Mouse (Mus musculus): ENCODE results near the gene Map3k4. TPM values are rescaled to one million over a fixed set of nuclear protein-coding genes. Genes with fewer than 3 reads are reported as not detected.
"Not testable (repeated sequence)": the region's sequence is repeated elsewhere in the genome, so short reads cannot be mapped to it uniquely, and the experiment has no call there.

Map3k4 gene
- polyA plus RNA-seq, 1 experiment from 2014 or later: 29.2 TPM

GRCm38 (mm10) chr17:12290735-12291134, 27.9 kb downstream of the Map3k4 start:
- Histone ChIP-seq H3K27ac (ENCODE audit: low read depth, low read length) (peak overlapping the region; percentile 29; the same call in 1 of the 2 replicates), H3K4me1 (ENCODE audit: control insufficient read depth, insufficient read depth, low read length) (peaks cover 23% of the 10 kb centered on the region), H3K27me3 (replicated peaks; ENCODE audit: control insufficient read depth, insufficient read depth, low read length) (no peaks in the 10 kb centered on the region), H3K4me3 (ENCODE audit: low read depth, low read length) (no peak overlapping the region), H3K4me2 (ENCODE audit: low read length) (no peak overlapping the region), H3K9ac (ENCODE audit: low read length) (no peak overlapping the region; the same call in 1 of the 2 replicates), H3K36me3 (ENCODE audit: control insufficient read depth, insufficient read depth, low read length) (no peaks in the 10 kb centered on the region), H3K9me3 (replicated peaks; ENCODE audit: control insufficient read depth, low read length) (no peaks in the 10 kb centered on the region)
- DNase-seq (ENCODE audit: low spot score) (peak; percentile 91), ATAC-seq (peak; percentile 97)
- WGBS: 23% methylated on average over 10 of the region's 10 CpGs

- H3K4me1 ChIP-seq (ENCODE audit: control insufficient read depth, insufficient read depth, low read length): peaks cover 23% of the 10 kb centered on the region
- H3K4me2 ChIP-seq (ENCODE audit: low read length); H3K36me3 ChIP-seq (ENCODE audit: control insufficient read depth, insufficient read depth, low read length); H3K27me3 ChIP-seq (replicated peaks; ENCODE audit: control insufficient read depth, insufficient read depth, low read length); H3K27ac ChIP-seq (ENCODE audit: low read depth, low read length); ATAC-seq; H3K9ac ChIP-seq (ENCODE audit: low read length); H3K4me3 ChIP-seq (ENCODE audit: low read depth, low read length); DNase-seq (ENCODE audit: low spot score); H3K9me3 ChIP-seq (replicated peaks; ENCODE audit: control insufficient read depth, low read length): not testable (repeated sequence)
- whole genome bisulfite sequencing: 82% methylated on average over 1 of the region's 1 CpGs
These were observed 28.8 kb downstream of the Map3k4 start for GRCm38 (mm10) chr17:12289836-12290235.

- no peaks in the 10 kb centered on the region for H3K27me3 ChIP-seq (replicated peaks; ENCODE audit: control insufficient read depth, insufficient read depth, low read length)
- no peak overlapping the region for H3K9ac ChIP-seq (ENCODE audit: low read length)
- WGBS: 93% methylated on average over 4 of the region's 4 CpGs
- no peak overlapping the region for H3K27ac ChIP-seq (ENCODE audit: low read depth, low read length)
- H3K36me3 ChIP-seq (ENCODE audit: control insufficient read depth, insufficient read depth, low read length): no peaks in the 10 kb centered on the region
- no peaks in the 10 kb centered on the region for H3K9me3 ChIP-seq (replicated peaks; ENCODE audit: control insufficient read depth, low read length)
- no peak for DNase-seq (ENCODE audit: low spot score)
- H3K4me1 ChIP-seq (ENCODE audit: control insufficient read depth, insufficient read depth, low read length): peaks cover 23% of the 10 kb centered on the region
- no peak overlapping the region for H3K4me3 ChIP-seq (ENCODE audit: low read depth, low read length)
- no peak overlapping the region for H3K4me2 ChIP-seq (ENCODE audit: low read length)
- no peak for ATAC-seq
These were observed 29.7 kb downstream of the Map3k4 start for GRCm38 (mm10) chr17:12288871-12289270.

GRCm38 (mm10) chr17:12279810-12280209, 38.8 kb downstream of the Map3k4 start:
- Histone ChIP-seq H3K27me3 (replicated peaks; ENCODE audit: control insufficient read depth, insufficient read depth, low read length) (no peaks in the 10 kb centered on the region), H3K4me3 (ENCODE audit: low read depth, low read length) (no peak overlapping the region), H3K4me2 (ENCODE audit: low read length) (no peak overlapping the region), H3K36me3 (ENCODE audit: control insufficient read depth, insufficient read depth, low read length) (peaks cover 26% of the 10 kb centered on the region), H3K9ac (ENCODE audit: low read length) (no peak overlapping the region), H3K9me3 (replicated peaks; ENCODE audit: control insufficient read depth, low read length) (no peaks in the 10 kb centered on the region), H3K27ac (ENCODE audit: low read depth, low read length) (no peak overlapping the region), H3K4me1 (ENCODE audit: control insufficient read depth, insufficient read depth, low read length) (no peaks in the 10 kb centered on the region)
- ATAC-seq (no peak), DNase-seq (ENCODE audit: low spot score) (no peak)
- 93% methylated on average over 10 of the region's 10 CpGs for WGBS

GRCm38 (mm10) chr17:12278073-12278472, 40.5 kb downstream of the Map3k4 start:
- Histone ChIP-seq H3K27me3 (replicated peaks; ENCODE audit: control insufficient read depth, insufficient read depth, low read length) (no peaks in the 10 kb centered on the region), H3K4me3 (ENCODE audit: low read depth, low read length) (no peak overlapping the region), H3K9ac (ENCODE audit: low read length) (no peak overlapping the region), H3K36me3 (ENCODE audit: control insufficient read depth, insufficient read depth, low read length) (peaks cover 26% of the 10 kb centered on the region), H3K4me1 (ENCODE audit: control insufficient read depth, insufficient read depth, low read length) (no peaks in the 10 kb centered on the region), H3K4me2 (ENCODE audit: low read length) (no peak overlapping the region), H3K27ac (ENCODE audit: low read depth, low read length) (no peak overlapping the region), H3K9me3 (replicated peaks; ENCODE audit: control insufficient read depth, low read length) (no peaks in the 10 kb centered on the region)
- DNase-seq (ENCODE audit: low spot score) (no peak), ATAC-seq (no peak)
- 94% methylated on average over 5 of the region's 5 CpGs for WGBS

GRCm38 (mm10) chr17:12277297-12277696, 41.3 kb downstream of the Map3k4 start:
- Histone ChIP-seq H3K9ac (ENCODE audit: low read length) (no peak overlapping the region), H3K4me3 (ENCODE audit: low read depth, low read length) (no peak overlapping the region), H3K27ac (ENCODE audit: low read depth, low read length) (no peak overlapping the region), H3K4me1 (ENCODE audit: control insufficient read depth, insufficient read depth, low read length) (no peaks in the 10 kb centered on the region), H3K9me3 (replicated peaks; ENCODE audit: control insufficient read depth, low read length) (no peaks in the 10 kb centered on the region), H3K27me3 (replicated peaks; ENCODE audit: control insufficient read depth, insufficient read depth, low read length) (no peaks in the 10 kb centered on the region), H3K36me3 (ENCODE audit: control insufficient read depth, insufficient read depth, low read length) (peaks cover 26% of the 10 kb centered on the region), H3K4me2 (ENCODE audit: low read length) (no peak overlapping the region)
- DNase-seq (ENCODE audit: low spot score) (no peak), ATAC-seq (no peak)
- 90% methylated on average over 4 of the region's 4 CpGs for WGBS

GRCm38 (mm10) chr17:12276496-12277200, 41.9 kb downstream of the Map3k4 start:
- H3K27me3 ChIP-seq (replicated peaks; ENCODE audit: control insufficient read depth, insufficient read depth, low read length): no peaks in the 10 kb centered on the region
- DNase-seq (ENCODE audit: low spot score) (peak; percentile 22), ATAC-seq (no peak)
- 81% methylated on average over 11 of the region's 11 CpGs for WGBS
- H3K4me2 ChIP-seq (ENCODE audit: low read length): no peak overlapping the region
- no peaks in the 10 kb centered on the region for H3K9me3 ChIP-seq (replicated peaks; ENCODE audit: control insufficient read depth, low read length)
- H3K27ac ChIP-seq (ENCODE audit: low read depth, low read length): no peak overlapping the region
- H3K4me3 ChIP-seq (ENCODE audit: low read depth, low read length): no peak overlapping the region
- no peaks in the 10 kb centered on the region for H3K4me1 ChIP-seq (ENCODE audit: control insufficient read depth, insufficient read depth, low read length)
- H3K9ac ChIP-seq (ENCODE audit: low read length): no peak overlapping the region
- peaks cover 30% of the 10 kb centered on the region for H3K36me3 ChIP-seq (ENCODE audit: control insufficient read depth, insufficient read depth, low read length)

GRCm38 (mm10) chr17:12275756-12276155, 42.8 kb downstream of the Map3k4 start:
- 76% methylated on average over 9 of the region's 9 CpGs for whole genome bisulfite sequencing

GRCm38 (mm10) chr17:12273032-12273431, 45.6 kb downstream of the Map3k4 start:
- Histone ChIP-seq H3K27me3 (replicated peaks; ENCODE audit: control insufficient read depth, insufficient read depth, low read length) (no peaks in the 10 kb centered on the region), H3K4me1 (ENCODE audit: control insufficient read depth, insufficient read depth, low read length) (no peaks in the 10 kb centered on the region; the same call in 1 of the 2 replicates), H3K9me3 (replicated peaks; ENCODE audit: control insufficient read depth, low read length) (no peaks in the 10 kb centered on the region), H3K4me3 (ENCODE audit: low read depth, low read length) (no peak overlapping the region), H3K36me3 (ENCODE audit: control insufficient read depth, insufficient read depth, low read length) (peaks cover 48% of the 10 kb centered on the region), H3K4me2 (ENCODE audit: low read length) (no peak overlapping the region), H3K9ac (ENCODE audit: low read length) (no peak overlapping the region), H3K27ac (ENCODE audit: low read depth, low read length) (no peak overlapping the region)
- DNase-seq (ENCODE audit: low spot score) (no peak), ATAC-seq (no peak)
- 91% methylated on average over 5 of the region's 5 CpGs for WGBS

More at GRCm38 (mm10) chr17:12275756-12276155, 42.8 kb downstream of the Map3k4 start:
- Histone ChIP-seq H3K4me2 (ENCODE audit: low read length) (no peak overlapping the region), H3K27me3 (replicated peaks; ENCODE audit: control insufficient read depth, insufficient read depth, low read length) (no peaks in the 10 kb centered on the region), H3K27ac (ENCODE audit: low read depth, low read length) (no peak overlapping the region), H3K9ac (ENCODE audit: low read length) (no peak overlapping the region), H3K4me3 (ENCODE audit: low read depth, low read length) (no peak overlapping the region), H3K36me3 (ENCODE audit: control insufficient read depth, insufficient read depth, low read length) (peaks cover 39% of the 10 kb centered on the region), H3K4me1 (ENCODE audit: control insufficient read depth, insufficient read depth, low read length) (no peaks in the 10 kb centered on the region), H3K9me3 (replicated peaks; ENCODE audit: control insufficient read depth, low read length) (no peaks in the 10 kb centered on the region)
- no peak for ATAC-seq
- DNase-seq (ENCODE audit: low spot score): no peak

All from forebrain, embryonic 14.5 days (tissue).